Mouse (Mus musculus): ENCODE results near the gene Ubr4.
"Not testable (repeated sequence)": the region's sequence is repeated elsewhere in the genome, so short reads cannot be mapped to it uniquely, and the experiment has no call there.

Gene Ubr4

DNA sequence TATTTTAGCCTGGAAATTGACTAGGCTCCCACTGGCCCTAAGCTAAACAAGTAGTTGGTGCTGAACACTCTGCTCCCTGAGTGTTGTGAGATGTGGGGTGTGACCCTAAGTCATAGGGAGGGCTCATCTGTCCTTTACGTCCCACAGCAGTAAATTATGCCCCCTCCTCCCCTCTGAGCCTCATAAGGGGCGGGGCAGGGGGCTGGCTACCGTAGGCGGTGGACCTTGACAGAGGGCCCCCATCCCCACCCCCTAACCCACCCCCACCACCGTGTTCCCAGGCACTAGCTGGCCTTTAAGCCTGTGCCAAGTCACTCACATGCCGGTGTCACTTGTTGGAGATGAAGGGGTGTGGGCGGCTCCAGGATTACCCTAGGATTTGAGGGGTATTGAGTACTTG lies 132.1 kb downstream of the Ubr4 start:
- no peak for DNase-seq (ENCODE audit: low read depth, low spot score)

DNA sequence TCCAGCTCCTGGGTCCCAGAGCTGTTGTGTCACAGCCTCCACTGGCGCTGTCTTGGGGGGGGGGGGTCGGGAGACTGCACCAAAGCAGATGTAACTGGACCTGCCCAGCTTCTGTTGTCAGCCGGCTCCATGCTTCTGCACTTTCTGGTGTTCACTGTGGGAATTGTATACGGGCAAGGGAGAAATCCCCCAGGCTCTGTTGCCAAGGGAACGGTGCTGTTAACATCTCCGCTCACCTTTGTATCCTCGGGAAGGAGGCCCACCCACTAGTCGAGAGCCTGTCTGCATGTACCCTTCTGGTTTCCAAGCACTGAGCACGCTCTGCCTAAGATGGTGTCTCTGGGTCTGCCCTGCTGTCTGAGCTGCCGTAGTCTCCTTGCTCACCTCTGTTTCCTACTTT lies 134.7 kb downstream of the Ubr4 start:
- DNase-seq (ENCODE audit: low read depth, low spot score), result no peak

DNA sequence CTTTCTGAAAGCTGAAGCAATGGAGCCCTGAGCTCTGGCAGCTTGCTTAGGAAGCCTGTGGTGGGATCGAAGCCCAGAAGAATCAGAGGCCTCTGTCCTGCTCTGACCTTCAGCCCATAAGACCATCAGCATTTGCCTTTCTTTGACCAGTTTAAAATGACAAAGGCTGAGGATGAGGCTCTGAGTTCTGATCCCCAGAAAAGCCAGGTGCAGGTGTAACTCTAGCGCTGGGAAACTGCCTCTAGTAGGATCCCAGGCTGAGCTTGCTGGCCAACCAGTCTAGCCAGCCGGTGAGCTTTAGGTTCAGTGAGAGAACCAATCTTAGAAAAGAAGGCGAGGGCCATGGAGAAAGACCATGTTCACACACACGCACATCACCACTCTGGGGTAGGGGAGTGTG lies 135.9 kb downstream of the Ubr4 start:
- DNase-seq (ENCODE audit: low read depth, low spot score), result no peak

DNA sequence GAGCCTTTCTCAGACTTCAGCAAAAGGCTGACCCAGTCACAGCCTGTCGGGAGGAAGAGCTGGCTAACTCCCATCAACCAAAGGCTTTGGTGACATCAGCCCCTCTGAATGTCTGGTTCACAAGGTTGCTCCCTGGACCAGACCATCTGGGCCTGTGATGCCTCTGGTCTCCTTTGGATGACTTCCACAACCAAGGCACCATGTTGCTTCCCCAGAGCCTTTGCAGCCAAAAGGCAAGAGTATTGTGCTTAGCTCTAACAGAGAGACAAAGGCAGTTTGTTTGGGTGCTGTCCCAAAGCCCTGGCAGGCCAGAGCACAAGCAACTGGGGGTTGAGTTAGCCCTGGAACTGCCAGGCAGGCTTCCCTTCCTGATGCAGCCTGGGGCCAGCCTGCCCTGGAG lies 137.5 kb downstream of the Ubr4 start:
- peak; percentile 78 for DNase-seq (ENCODE audit: low read depth, low spot score)

DNA sequence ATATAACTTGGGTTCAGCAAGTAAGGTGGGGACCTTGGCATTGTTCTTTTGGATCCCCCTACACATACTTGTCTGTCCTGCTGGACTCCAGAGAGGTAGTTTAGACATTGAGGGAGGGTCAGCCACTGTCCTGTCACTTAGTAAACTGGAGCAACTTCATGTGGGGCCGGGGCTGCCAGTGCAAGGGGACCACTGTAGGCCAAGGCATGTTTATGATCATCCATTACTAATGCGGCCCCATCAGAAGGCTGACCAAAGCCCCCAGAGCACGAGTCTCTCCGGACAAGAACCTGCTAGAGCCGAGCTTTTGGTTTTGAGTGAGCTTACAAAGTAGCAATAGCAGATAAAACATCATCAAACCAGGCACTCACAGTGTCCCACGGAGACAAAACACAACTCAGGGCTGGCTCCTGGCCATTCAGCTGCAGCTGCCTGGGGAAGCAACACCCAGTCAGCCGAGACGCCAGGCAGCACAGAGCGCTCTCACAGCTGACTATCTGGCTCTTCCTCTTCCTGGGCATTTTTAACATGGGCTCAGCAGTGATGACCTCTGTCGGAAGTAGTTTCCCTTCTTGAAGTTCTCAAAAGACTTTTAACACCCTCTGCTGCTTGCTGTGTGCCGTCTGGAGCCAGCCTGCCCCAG lies 138.1 kb downstream of the Ubr4 start:
- DNase-seq (ENCODE audit: low read depth, low spot score), result peak; percentile 52

DNA sequence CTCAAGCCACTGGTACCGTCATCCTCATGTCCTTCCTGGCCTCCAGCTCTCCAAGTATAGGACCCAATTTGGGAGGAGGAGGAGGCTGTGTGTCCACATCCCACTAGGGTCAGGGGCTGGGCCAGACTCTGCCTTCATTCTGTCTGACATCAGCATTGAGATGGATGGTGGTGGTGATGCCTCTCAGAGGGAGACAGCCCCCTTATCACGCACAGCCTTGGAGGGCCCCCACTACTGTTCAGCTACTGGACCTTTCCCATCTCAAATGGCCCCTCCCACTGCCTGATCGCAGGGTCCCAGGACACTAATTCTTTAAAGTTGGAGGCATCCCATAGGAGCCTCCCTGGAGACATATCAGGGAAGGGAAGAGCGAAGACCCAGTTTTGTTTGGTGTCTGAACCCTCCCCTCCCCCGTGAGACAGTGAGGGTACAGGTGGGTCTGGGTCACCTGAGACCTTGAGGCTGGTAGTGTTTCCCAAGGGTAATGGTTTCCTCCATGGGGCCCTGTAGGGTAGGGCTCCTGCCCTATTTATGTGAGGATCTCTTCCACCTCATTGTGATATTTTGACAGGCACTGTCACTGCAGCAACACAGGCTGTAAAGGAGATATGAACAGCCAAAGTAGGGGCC lies 139.2 kb downstream of the Ubr4 start:
- DNase-seq (ENCODE audit: low read depth, low spot score), result no peak

DNA sequence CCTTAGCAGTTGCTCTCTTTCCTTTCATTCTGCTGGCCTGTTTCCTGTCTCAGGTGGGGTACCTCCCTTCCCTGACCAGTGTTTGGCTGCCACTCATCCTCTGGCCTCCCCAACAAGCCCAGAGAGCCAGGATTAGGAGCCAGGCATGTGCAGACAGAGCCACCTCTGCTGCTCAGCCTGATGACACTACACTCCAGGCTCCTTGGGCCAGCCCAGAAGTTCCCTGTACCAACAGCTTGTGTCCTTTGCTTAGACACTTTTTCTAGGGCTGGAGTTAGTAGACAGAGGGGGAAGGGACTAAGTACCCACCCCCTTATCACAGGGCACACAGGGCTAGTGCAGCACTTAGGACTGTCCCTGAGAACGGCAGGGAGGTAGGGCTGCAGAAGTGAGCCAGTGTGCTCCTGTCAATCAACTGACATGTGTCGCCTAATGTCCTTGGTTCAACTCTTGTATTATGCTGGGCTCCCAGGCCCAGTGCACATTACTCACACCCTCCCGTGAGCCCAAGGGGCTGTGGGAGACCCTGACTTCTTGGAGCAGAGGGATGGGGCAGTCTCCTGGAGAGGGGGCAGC lies 139.9 kb downstream of the Ubr4 start:
- no peak for DNase-seq (ENCODE audit: low read depth, low spot score)

DNA sequence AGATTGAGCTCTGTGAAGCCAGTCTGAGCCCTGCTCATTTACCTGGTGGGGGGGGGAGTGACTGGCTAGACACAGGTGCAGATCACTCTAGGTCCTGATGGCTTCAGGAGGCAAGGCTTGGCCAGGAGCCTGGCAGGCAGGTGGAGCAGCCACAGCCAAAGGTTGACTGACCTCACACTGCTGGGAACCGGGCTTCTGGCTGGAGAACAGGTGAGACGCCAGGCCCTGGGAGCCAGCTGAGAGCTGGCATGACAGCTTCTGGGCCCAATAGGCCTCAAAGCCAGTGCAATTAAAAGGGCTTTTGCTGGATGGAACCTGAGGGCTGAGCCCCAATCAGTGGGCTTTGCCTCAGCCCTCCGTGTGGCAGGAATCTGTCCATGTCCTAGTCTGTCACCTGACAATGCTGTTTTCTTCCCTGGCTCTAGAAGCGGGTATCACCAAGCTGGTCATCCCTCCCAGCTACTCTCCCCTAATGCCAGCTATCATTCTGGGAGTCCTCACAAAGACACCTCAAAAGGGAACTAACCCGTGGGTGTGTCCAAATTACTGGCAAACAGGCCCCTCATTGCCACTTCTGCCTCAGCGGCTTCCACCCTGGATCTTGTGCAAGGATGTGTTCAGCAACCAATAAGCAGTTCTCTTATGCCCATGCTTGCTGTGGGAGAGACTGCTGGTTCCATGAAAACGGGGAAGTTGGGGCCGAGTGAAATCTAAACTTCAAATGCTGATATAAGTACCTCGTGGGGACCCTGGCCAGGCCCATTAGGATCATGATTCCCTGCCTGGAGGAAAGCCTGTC lies 141.0 kb downstream of the Ubr4 start:
- DNase-seq (ENCODE audit: low read depth, low spot score), result no peak

DNA sequence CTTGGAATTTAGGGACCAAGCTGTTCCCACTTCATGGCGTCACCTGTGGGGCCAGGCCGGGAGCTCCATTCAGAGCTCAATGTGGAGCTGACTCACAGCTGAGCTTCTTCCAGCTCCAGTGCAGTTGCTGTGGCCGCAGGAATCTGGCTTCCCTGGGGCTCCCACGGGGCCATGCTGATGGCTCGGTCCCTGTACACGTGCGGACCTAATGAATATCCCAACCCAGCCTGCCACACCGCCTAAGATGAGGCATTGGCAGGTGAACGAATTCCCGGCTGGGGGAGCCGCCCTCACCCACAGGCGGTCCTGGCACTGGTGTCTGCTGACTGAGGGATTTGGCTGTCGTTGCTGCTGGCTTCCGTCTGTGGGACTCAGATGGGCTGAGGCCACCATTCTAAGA lies 148.4 kb downstream of the Ubr4 start:
- DNase-seq (ENCODE audit: low read depth, low spot score), result no peak

DNA sequence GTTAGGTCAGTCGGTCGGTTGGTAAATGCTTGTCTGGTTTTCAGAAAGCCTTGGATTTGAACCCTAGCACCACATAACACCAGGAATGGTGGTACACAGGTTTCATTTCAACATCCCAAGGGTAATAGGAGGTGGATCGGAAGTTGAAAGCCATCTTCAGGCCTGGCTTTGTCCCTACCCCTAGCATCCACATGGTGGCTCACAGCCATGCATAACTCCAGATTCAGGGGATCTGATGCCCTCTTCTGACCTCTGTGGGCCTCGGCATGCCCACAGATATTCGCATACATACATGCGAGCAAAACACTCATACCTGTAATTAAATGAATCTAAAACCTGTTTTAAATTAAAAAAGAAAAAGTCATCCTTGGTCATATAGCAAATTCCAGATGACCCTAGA lies 149.3 kb downstream of the Ubr4 start:
- DNase-seq (ENCODE audit: low read depth, low spot score), result no peak

DNA sequence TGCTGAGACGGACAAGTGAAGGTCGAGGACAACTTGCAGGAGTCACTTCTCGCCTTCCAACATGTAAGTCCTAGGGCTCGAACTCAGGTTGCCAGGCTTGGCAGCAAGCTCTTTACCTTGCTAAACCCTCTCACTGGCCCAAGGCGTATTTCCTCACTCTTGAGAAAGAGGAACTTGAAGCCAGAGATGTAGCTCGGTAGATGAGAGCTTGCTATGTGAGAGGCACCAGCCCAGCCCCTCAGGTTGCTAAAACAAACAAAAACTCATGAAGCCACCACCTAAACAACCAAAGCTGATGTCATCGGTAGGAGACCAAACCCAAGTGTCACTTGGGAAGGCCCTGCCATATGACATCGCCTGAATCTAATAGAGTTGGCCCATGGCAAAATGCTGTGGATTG lies 151.5 kb downstream of the Ubr4 start:
- no peak for DNase-seq (ENCODE audit: low read depth, low spot score)

DNA sequence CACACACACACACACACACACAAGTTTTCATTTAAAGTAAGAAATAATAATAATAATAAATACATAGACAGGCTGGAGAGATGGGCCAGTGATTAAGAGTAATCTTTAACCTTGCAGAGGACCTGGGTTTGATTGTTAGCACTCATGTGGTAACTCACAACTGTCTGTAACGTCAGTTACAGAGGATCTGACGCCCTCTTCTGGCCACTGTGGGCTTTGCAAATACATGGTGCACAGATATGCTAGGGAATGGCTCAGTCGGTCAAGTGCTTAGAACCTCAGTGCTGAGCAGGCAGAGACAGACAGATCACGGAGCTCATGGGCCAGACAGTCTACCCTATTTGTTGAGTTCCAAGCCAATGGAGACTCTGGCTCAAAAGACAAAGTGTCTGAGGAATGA lies 153.3 kb downstream of the Ubr4 start:
- no peak for DNase-seq (ENCODE audit: low read depth, low spot score)

DNA sequence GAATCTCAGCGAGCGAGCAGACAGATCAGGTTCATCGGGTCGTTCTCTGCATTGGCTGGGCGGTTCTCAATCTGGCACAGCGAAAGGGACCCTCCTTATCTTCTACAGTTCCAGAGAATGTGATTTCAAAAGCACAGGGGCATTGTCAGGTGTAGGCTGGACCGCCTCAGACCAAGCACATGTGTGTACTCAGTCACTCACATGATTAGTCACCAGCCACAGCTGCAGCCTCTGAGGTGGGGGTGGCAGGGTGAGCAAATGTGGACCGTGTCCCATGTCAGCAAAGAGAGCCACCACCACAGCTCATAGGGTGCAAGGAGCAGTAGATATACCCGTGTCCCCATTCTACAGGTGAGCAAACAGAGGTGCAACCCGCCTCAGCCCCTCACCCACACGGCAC lies 154.3 kb downstream of the Ubr4 start:
- no peak for DNase-seq (ENCODE audit: low read depth, low spot score)

DNA sequence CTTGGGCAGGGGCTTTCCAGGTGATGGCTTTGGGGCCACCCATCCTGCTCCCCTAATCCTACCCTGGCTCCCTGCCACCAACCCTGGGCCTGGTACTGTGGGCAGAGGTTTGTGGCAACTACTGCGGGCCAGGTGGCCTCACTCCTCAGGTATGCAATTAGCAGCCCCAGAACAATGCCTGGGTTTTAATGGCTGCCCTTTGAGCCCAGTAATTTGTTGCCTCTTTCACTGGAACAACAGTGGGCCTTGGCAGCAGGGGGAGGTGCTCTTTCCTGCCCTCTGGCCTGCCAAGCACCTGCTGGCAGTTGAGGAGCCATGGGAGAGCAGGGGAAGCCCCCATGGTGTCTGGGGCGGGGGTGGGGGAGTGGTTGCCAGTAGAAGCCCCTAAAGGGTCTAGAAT lies 156.7 kb downstream of the Ubr4 start:
- DNase-seq (ENCODE audit: low read depth, low spot score), result no peak

DNA sequence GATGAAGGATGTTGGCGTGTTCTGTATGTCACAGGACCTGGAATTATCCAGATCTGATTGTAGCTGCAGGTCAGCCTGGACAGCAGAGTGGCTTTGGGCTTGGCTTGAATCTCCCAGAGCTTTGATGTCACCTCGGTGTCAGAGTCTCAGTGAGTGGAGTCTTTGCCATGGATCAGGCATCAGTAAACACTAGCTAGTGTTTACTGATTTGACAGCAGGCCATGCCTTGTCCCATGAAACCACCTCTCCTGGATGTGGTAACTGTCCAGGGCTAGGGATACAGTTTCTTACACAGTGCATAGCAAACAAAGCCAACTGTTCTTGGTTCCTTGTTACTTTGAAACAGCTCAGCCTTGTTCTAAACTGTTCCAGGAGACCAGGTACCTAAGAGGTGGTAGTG lies 159.1 kb downstream of the Ubr4 start:
- DNase-seq (ENCODE audit: low read depth, low spot score), result no peak

DNA sequence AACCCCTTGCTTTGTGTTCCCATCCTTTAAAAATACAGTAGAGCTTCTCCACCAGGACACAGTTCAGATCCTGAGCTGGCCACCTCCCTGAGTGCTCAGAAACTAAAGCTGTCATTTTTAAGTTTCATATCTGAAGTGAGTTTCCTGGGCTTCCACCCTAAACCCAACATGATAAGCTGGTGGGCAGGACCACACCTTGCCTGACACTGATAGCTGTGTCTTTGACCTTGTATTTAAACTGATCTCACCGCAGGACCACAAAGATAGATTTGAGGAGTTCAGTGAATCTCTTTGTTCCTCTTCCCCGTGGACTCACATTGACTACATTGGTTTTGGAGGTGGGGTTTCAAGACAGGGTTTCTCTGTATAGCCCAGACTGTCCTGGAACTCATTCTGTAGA lies 160.6 kb downstream of the Ubr4 start:
- no peak for DNase-seq (ENCODE audit: low read depth, low spot score)

DNA sequence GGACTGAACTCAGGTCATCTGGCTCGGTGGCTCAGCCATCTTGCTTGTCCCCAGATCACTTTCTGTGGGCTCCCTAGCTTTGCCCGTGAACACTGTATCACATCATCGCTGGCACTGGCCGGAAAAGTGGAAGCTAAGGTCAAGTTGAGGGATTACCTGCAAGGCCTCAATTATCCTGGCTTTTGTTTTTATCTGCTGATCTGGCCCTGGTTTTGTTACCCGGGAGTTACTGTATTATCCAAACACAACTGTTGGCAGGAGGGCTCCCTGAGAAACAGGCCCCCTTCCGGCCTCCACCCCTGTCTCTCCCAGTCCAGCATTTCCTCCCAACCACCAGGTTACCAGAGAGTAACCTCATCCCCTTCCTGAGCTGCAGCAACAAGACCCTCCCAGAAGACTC lies 166.8 kb downstream of the Ubr4 start:
- no peak for DNase-seq (ENCODE audit: low read depth, low spot score)

DNA sequence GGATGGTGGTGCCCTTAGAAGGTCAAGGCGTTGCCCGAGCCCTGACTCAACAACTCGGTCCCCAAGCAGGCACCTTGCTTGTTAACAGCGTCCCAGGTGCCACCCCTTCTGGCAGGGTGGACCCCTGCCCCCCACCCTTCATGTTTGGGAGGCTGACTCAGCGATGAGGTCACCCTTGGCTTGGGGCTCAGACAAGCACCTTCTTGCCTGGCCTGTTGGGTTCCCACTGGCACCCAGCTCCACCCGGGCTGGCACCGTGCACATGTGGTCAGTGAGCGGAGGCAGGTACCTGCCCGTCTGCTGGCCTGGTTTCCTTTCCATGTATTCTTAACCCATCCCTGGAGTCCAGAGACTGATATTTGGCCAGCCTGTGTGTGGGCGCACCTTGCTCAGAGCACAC lies 169.5 kb downstream of the Ubr4 start:
- DNase-seq (ENCODE audit: low read depth, low spot score), result no peak

DNA sequence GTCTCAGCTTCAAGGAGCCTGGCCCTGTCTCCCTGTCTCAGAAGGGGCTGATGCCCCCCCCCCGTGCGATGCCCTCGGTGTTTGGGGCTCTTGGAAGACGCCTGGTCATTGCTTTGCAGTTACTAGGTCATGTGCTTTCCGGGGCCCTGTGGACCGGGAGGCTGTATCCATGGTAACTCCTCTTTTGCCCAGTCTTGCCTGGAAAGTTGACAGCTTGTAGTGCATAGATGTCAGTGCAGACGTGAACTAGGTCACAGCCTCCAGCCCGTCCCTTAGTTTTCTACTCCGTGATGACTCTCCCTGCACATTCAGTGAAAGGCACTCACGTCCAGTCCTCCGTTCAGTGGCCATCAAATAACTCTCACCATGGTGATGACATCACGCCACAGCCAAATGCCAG lies 174.1 kb downstream of the Ubr4 start:
- DNase-seq (ENCODE audit: low read depth, low spot score), result no peak

DNA sequence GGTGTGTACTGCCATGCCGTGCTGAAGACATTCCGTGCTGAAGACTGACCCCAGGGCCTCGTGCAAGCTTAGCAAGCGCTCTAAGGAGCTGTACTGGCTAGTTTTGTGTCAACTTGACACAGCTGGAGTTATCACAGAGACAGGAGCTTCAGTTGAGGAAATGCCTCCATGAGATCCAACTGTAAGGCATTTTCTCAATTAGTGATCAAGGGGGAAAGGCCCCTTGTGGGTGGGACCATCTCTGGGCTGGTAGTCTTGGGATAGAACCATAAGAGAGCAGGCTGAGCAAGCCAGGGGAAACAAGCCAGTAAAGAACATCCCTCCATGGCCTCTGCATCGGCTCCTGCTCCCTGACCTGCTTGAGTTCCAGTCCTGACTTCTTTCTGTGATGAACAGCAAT lies 177.8 kb downstream of the Ubr4 start, which contains the start of gene Iffo2:
Gene Iffo2 (plus strand): TSS at position 301 of the 400 bp plus-strand sequence.
- not testable (repeated sequence) for DNase-seq (ENCODE audit: low read depth, low spot score)

DNA sequence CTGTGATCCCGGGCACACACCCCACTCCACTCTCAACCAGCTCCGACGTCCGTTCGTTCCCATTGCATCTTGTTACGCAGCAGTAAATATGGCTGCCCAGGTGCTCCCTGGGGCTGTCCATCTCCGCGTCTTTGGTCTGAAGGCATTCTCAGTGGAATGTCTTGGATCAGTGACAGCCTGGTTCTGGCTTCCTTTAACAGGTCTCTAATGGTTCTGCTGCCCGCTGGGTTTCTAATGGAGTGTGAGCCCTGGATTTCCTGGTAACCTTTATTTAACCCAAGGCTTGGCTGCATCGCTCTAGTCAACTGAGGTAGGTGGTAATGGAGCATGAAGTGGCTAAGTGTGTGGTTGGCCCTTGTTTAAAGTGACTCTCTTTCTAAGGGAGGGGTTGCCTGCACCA lies 179.7 kb downstream of the Ubr4 start:
- DNase-seq (ENCODE audit: low read depth, low spot score), result no peak

DNA sequence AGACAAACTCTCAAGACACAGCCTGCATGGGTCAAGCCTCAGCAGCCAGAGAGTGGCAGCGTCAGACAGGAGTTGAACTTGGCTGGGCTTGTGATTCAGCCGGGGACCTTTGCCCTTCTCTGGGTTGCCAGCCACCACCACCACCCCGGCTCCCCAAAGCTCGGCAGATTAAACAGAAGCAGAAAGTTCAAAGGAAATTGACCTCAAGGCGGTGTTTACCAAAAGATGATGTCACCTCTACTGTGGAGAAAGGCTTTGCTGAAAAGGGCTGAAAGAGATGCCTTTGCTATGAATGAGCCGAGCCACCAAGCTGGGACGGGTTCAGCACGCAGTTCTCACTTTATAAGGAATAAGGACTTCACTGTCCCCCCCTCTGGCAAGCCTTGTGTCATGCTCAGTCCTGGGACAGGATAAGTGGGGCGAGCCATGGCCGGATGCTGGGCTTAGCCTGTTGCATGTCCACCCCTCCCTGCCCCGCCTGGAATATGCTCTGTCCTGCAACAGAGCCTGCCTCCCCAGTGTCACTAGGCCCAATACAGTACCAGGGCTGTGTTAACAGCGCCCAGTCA lies 182.8 kb downstream of the Ubr4 start:
- no peak for DNase-seq (ENCODE audit: low read depth, low spot score)
